Mouse (Mus musculus) layer of hippocampus, adult 9-10 months (tissue): ENCODE measurements around the gene Zbtb45.
A peak's percentile ranks its signal among the peaks of the same experiment; 100 is the strongest.

Source experiments
- DNase-seq: peaks from one replicate; pipeline ENCODE4 v3.0.0; 2022; ENCODE audit warnings: low spot score

Gene Zbtb45

GRCm38 (mm10) chr7:13010005-13010908, at the start of gene Zbtb45:
Gene Zbtb45, minus strand, starts transcription at chr7:13010034.
- DNase-seq, result no peak

DNA sequence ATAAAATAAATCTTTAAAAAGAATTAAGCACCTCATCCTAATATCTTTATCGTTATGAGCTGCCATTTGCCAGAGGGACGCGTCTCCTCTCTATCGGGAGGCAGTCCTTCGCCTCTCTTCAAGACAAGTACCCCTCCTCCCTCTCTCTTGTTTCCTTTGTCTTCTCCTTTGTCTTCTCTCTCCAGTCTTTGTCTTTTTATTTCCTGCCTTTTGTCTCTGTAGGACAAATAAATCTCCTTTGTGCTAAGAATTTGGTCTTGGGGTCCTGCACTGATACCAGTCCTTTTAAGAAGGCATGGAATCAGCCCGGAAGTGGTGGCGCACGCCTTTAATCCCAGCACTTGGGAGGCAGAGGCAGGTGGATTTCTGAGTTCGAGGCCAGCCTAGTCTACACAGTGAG, 49.7 kb upstream of the Zbtb45 start:
- no peak for DNase-seq

- no peak for DNase-seq
Observed at GRCm38 (mm10) chr7:13056913-13057700, 47.3 kb upstream of the Zbtb45 start.

DNA sequence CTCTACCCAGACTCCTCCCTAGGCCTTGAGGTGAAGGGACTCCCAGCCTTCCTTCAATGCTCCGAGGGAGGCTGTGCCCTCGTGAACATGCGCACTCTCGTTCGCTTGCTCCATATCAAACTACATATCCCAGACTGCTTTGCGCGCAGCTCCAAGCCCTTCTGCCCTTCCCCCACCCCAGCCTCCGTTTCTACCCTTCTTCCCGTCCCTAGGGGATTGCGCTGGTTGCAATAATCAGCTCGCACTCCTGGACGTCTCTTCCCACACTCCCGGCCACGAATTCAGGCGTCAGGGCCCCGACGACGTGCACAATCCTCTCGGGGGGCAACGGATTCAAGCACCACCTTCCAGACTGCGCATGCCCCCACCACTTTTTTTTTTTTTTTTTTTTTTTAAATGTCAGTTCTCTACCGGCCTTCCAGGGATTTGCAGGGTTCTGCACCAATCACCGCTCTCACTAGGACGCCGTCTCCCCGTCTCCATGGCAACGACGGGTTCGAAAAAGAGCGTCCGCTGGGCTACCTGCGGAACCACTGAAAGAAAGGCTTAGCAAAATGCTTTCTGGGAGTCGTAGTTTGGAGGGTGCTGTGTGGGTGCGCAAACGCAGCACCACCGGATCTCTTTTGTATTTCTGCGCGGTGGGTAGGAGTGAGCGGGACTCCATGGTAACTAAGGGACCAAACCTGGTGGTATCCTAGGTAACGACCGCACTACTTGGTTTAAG, 44.6 kb upstream of the Zbtb45 start, which contains the start of gene Mzf1:
Gene Mzf1, minus strand, starts transcription at position 478 of the 724 bp plus-strand sequence.
- peak; percentile 89 for DNase-seq

GRCm38 (mm10) chr7:13053961-13054286, 44.1 kb upstream of the Zbtb45 start:
- DNase-seq, result no peak

DNA sequence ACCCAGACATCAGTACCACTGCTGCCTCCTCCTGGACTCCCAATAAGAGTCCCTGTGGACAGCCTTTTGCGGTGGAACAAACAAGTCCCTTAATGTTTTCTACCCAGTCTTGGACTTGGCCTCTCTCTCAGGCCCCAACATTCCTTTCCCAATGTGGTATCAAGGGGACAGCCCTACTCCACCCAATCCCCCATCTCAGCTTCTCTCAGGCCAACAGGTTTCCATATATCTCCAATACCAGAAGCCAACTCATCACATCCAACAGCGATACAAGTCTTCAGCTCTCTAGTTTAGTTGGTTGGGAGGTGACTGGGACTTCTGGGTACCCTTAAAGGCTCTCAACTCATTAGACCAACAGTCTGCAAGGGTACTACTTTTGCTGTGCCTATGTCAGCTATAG, 43.7 kb upstream of the Zbtb45 start:
- DNase-seq, result no peak

DNA sequence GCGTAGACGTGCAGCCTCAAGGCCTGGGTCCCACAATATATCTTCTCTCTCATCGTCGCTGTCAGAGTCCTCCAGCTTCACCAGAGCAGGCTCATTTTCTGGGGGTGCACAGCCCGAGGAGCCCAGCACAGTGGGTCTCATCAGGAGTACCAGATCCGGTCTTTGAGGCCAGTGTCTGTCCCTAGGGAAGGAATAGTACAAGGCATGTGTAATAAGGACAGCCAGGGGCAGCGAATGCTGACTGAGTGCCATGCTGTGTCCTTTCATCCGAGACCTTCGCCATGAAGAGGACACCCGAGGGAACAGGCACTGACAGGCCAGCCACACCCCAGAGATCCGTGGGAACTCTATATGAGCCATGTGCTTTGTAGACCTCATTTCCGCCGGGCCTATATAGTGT, 43.2 kb upstream of the Zbtb45 start:
- DNase-seq, result no peak

DNA sequence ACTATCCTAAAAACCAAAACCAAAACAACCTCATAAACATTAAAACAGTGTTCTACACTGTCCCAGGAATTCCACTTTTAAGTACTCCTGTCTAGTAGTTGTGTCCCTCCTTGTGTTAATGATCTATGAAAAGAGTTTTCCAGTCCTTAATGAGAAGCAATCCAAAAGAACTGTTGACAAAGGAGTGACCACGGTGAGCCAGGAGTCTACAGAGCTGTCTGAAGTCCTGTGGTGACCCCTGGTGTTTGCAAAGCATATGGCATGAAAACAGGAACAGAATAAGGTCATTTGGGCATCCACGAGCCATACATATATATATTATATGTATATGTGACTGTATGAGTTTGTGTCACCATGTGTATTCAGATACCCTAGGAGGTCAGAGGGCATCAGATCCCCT, 36.2 kb upstream of the Zbtb45 start:
- no peak for DNase-seq

DNA sequence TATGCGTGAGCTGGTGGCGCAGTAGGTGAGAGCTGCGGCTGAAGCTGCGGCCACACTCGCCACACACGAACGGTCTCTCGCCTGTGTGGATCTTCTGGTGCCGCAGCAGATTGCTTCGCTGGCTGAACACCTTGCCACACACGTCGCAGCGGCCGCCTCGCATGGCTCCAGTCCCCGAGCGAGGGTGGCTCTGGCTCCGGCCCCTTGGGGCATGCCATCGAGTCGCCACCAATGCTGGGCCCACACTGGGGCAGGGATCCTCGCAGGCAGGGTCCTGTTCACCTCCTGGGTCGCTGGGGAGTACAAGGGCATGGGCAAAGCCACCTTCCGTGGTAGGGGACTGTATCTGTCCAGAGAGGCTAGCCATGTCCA, 34.4 kb upstream of the Zbtb45 start:
- no peak for DNase-seq

DNA sequence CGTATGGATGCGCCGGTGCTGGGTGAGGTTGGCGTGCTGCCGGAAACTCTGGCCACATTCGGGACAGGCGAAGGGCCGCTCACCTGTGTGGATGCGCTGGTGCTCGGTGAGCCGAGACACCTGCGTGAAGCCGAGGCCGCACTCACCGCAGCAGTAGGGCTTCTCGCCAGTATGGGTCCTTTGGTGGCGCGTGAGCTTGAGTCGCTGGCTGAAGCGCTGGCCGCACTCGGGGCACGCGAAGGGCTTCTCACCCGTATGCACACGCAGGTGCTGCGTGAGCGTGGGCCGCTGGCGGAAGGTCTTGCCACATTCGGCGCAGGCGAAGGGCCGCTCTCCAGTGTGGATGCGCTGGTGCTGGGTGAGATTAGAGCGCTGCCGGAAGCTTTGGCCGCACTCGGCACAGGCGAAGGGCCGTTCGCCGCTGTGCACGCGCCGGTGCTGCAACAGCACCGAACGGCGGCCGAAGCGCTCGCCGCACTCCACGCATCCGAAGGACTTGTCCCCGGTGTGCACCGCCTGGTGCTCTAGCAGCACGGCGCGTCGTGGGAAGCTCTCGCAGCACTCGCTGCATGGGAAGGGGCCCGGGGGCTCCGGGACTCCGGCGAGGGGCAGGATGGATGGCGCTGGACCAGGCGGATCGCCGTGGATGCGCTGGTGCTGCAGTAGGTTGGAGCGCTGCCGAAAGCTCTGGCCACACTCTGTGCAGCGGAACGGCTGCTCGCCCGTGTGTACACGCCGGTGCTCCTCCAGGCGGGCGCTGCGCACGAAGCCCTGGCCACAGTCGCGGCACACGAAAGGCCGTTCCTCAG, 33.8 kb upstream of the Zbtb45 start:
- DNase-seq, result no peak

DNA sequence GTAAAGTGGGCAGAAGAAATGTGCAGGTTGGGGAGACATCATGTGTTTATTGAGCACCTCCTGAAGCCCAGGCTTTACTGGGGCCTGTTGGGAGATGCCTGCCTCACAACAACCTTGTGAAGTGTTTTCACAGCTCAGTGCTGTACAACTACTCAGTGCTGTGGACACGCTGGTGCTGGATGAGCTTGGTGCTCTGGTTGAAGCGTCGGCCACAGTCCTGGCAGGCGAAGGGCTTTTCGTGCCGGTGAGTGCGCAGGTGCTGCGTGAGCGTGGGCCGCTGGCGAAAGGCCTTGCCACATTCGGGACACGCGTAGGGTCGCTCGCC, 33.2 kb upstream of the Zbtb45 start:
- DNase-seq, result no peak

GRCm38 (mm10) chr7:13042511-13042910, 32.7 kb upstream of the Zbtb45 start:
- DNase-seq, result no peak

DNA sequence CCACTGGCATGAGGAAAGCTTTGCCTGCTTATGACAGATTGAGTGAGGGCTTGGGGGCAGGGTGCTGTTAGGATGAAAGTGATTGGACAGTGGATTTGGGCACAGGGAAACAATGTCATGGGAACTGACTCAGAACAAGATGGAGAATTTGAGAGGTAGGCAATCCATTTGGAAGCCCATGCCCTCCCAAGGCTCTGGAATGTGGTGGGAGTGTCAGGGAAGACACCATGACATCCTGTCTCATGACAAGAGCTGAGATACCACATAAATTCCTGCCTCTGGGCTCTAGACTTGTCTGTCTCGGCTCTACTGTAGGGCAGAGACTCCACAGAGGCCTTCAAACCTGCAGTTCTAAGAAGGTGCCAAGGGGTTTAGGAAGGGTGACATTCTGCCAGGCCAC, 31.4 kb upstream of the Zbtb45 start:
- no peak for DNase-seq

GRCm38 (mm10) chr7:13039181-13039580, 29.3 kb upstream of the Zbtb45 start:
- DNase-seq, result no peak

DNA sequence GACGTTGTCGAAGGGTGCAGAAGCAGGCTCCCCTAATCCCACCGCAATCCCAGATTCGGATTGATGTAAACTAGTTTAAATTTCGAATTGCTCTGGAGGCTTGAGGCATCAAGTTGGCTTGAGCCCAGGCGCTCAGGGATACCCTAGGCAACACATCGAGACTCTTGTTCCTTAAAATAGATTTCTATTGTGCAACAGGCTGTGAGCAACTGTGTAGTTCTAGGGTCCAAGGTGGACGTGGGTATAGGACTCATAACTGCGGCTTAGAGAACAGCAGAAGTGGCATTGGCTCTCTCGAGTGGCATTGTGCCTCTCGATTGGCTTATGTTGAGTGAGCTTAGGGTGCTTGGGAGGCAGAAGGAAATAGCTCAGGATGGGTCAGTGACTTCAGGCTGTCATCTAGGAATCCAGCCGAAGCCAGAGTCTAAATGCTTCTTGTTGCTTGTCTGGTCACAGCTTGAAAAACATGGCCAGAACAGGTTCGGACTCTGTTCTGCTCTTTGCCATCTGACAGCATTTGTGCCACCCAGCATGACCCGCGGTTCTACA, 28.9 kb upstream of the Zbtb45 start:
- DNase-seq, result no peak

DNA sequence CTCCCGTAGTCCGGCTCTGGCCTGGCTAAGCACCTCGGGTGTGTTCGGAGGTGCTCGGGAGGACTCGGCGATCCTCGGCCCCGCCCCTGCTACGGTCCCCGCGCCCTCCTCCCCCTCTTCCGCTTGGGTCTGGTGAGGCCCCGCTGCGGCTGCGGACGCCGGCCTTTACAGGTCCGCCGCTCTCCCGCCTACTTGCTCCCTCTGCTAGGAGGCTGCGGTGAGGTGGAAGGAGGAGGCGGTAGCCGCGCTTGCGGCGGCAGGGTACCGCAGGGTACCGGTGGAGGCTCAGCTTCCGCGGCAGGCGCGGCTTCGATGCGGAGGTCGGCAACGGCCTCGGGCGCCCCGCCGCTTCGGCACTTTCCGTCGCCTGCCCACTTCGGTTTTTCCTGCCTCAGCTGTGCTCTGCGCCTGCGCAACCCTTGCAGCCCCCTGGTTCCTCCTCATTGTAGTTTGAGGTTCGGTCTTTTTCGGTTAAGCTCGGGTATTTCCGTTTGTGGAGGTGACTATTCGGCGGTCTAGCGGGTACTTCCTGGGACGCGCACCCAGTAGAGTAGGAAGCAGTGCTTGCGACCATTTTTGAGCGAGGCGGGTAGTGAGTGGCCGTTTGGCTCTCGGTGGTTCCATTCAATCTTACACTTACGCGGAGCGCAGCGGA, 28.2 kb upstream of the Zbtb45 start, which contains the start of gene Ube2m:
Gene Ube2m, minus strand, starts transcription at position 375 of the 655 bp plus-strand sequence.
- peak; percentile 99 for DNase-seq

DNA sequence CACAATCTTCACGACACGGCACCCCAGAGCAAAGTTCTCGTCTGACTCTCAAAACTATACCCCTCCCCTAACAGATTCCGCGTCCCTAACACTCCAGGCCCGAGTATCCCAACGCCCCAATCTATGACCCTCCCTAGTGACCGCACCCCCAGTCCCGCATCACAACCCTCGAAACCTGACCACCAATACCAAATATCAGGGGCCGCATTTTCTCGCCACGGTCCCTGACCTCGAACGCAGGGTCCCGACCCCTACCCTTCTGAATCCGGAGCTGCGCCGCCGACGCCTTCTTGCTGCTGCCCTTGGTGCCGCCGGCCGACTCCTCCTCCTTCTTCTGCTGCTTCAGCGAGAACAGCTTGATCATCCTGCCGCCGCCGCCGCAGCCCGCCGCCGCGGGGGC, 27.5 kb upstream of the Zbtb45 start:
- no peak for DNase-seq

DNA sequence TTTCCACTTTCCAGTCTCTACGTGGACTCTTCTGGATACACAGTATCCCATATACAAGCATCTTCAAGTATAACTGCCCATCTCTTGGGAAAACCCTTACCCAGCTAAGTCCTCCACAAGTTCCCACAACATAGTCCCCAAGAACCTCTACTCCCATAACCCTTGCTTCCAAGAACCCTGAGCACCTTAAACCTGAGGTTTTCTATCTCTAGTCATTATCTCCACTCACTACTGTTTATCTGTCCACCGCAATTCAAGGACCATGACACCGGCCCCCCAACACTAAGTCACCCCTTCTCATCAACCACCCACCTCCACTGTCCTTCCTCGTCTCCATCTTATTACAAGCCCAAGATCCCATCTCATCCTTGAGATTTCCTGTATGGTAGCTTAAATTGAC, 27.0 kb upstream of the Zbtb45 start:
- no peak for DNase-seq

GRCm38 (mm10) chr7:13035211-13035855, 25.5 kb upstream of the Zbtb45 start:
- no peak for DNase-seq

DNA sequence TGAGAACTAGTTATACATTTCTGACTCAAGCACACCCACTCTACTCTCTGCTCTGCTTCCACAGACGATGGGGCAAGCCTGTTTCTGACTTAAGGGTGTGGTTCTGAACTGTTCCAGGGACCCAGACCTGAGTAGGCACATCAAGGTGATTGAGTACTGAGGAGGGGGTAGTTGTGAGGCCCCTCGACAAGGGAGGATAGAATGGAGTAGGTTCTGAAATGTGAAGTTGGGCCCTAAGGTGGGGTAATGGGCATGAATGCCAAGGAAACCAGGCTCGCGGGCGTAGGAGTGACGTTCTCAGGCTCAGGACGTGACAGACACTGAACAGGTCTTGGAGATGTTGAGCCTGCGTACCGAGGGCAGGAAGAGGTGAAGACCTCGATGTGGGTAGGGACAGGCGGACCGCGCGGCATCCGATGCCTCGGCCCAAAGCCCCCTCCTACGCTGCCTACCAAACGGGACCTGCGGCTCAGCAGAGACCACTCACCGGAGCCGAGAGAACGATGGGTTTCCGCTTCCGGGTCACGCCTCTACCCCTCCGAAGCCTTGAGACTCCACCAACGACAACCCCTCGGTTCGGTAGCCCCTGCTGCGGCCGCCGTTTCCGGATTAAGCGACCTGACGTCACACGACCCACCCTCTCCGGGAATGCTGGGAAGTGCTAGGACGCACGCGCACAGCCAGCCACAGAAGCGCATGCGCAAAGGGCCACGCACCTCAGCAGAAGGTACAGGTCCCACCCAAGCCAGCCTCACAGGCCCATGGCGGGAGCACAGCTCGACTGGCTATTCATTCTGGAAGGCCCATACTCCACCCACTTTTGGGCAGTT, 24.5 kb upstream of the Zbtb45 start, which contains the start of gene Chmp2a:
Gene Chmp2a, minus strand, starts transcription at position 660 of the 830 bp plus-strand sequence.
- DNase-seq, result peak; percentile 92
